Mouse (Mus musculus) ES-E14 (cell line): ENCODE measurements around the gene Agap1. TPM values are rescaled to one million over a fixed set of nuclear protein-coding genes. Genes with fewer than 3 reads are reported as not detected.
A peak's percentile ranks its signal among the peaks of the same experiment; 100 is the strongest.

ENCODE experiments used
- DNase-seq: peaks from one replicate; pipeline ENCODE4 v3.0.0-alpha.2; 2013; ENCODE audit warnings: low read depth, low spot score
- H3K27ac ChIP-seq: 2 replicates; pipeline ENCODE4 v1.5.1; 2012; ENCODE audit warnings: low read depth, mild to moderate bottlenecking, low read length, moderate library complexity, mixed read lengths; ENCODE audit not compliant: poor library complexity, insufficient read depth, severe bottlenecking
- H3K36me3 ChIP-seq: 2 replicates; pipeline ENCODE4 v1.6.1; 2012; ENCODE audit warnings: mild to moderate bottlenecking, low read length, moderate library complexity, mixed read lengths; ENCODE audit not compliant: control insufficient read depth, poor library complexity, insufficient read depth, severe bottlenecking
- H3K4me1 ChIP-seq, 2 experiments: fragments of 150-350 bp in 1 of 2; sonication (generic) in 1 of 2; 2 replicates each; pipeline ENCODE4 v1.6.1; 2012; ENCODE audit warnings: low read length in 2 of 2, mild to moderate bottlenecking in 1 of 2, mixed read lengths in 1 of 2; ENCODE audit not compliant: control insufficient read depth in 2 of 2, insufficient read depth in 2 of 2, poor library complexity in 1 of 2
- H3K4me3 ChIP-seq, 2 experiments: fragments of 150-350 bp in 1 of 2; sonication (generic) in 1 of 2; 2 replicates each; pipeline ENCODE4 v1.5.1; 2012; ENCODE audit warnings: low read length in 2 of 2, low read depth in 1 of 2, mild to moderate bottlenecking in 1 of 2, mixed read lengths in 1 of 2; ENCODE audit not compliant: insufficient read depth in 1 of 2, poor library complexity in 1 of 2, severe bottlenecking in 1 of 2
- H3K9ac ChIP-seq: 2 replicates; pipeline ENCODE4 v1.6.1; 2012; ENCODE audit warnings: low read depth, mild to moderate bottlenecking, low read length, mixed read lengths; ENCODE audit not compliant: poor library complexity, insufficient read depth, severe bottlenecking
- H3K9me3 ChIP-seq: fragments of 150-350 bp; sonication (generic); 2 replicates; pipeline ENCODE4 v1.6.1; 2012; ENCODE audit warnings: low read depth, mild to moderate bottlenecking, low read length; ENCODE audit not compliant: control insufficient read depth, insufficient read depth
- CHD2 ChIP-seq: IDR thresholded peaks from 2 replicates; pipeline ENCODE4 v1.6.1; 2014; ENCODE audit warnings: mild to moderate bottlenecking, low read depth, low read length, inconsistent platforms
- HCFC1 ChIP-seq: IDR thresholded peaks from 2 replicates; pipeline ENCODE4 v1.6.1; 2012; ENCODE audit warnings: low read length, inconsistent platforms, borderline replicate concordance; ENCODE audit not compliant: insufficient read depth
- MAFK ChIP-seq: IDR thresholded peaks from 2 replicates; pipeline ENCODE4 v1.6.1; 2014; ENCODE audit warnings: mild to moderate bottlenecking, low read depth, low read length, inconsistent platforms; ENCODE audit not compliant: insufficient read depth
- ZC3H11A ChIP-seq: IDR thresholded peaks from 2 replicates; pipeline ENCODE4 v1.6.1; 2012; ENCODE audit warnings: low read depth, mild to moderate bottlenecking, inconsistent platforms, low read length, borderline replicate concordance
- ZNF384 ChIP-seq: IDR thresholded peaks from 2 replicates; pipeline ENCODE4 v1.6.1; 2012; ENCODE audit warnings: low read depth, low read length, inconsistent platforms
- in situ Hi-C, 2 experiments: fragments of 600-800 bp; cut with MboI; formaldehyde crosslinking; loops; one replicate each; pipeline ENCODE4 v1.15.1; 2025; ENCODE audit warnings: low sequenced_read_pairs in 2 of 2, inconsistent platforms in 1 of 2; ENCODE audit not compliant: unreplicated experiment in 2 of 2
- total RNA-seq: library from RNA; depleted of rRNA; stranded (reverse); fragments of 300-350 nt; gene quantifications from 2 replicates; pipeline ENCODE4 v1.2.3, GENCODE M21; 2012

The Agap1 gene
- total RNA-seq, 1 experiment, result 19.8 TPM

DNA sequence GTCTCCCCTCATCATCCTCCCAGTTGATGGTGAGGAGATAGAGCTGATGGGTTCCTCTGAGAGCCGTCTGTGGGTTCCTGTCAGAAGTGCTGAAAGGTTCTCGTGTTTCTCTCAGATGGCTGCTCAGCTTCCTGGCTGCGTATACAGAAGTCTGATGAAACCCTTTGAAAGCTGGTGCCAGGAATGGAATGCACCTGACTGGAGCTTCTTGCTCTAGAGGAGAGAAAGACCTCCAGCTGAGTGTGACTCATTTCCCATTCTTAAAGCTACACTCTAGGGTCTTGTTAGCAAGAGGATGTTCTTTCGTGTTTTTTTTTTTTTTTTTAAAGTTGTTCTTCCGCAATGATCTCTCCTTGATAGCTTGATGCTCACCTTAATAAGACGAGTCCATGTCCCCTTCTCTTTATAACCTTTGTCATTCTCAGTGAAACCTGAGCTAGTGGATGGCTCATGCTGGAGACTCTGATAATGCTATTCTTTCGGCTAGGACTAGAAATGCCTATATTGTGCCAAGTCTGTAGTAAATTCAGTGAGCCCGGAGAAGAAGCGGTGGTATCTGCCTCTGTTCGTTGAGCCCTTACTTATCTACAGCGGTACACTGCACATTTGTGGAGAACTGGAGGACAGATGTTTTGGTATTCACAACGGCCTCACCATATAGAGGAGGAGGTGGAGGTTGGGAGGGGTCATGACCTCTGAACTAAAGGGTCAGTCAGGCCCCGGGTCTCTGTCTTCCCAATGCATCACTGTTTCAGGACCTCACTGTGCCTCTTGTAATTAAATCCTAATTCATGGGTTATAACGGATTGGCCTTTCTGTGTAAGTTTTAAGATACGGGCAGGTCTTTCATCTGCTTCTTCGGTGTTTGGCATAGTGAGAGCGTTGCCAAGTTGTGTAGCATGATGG is 2.8 kb downstream of the Agap1 start:
- no peak for DNase-seq
- Histone ChIP-seq H3K9ac (no peak overlapping the region), H3K27ac (no peak overlapping the region), H3K9me3 (no peaks in the 10 kb centered on the region), H3K4me1 (peaks cover 0 to 16% of the 10 kb centered on the region in 2 experiments; a peak in 1 of 4 replicates), H3K4me3 (no peak overlapping the region), H3K36me3 (peaks cover 2% of the 10 kb centered on the region; the same call in 1 of the 2 replicates)
- TF ChIP-seq ZC3H11A (no peak), ZNF384 (peak; percentile 66; the same call in 1 of the 2 replicates)
- in situ Hi-C loops, result no loop called here

DNA sequence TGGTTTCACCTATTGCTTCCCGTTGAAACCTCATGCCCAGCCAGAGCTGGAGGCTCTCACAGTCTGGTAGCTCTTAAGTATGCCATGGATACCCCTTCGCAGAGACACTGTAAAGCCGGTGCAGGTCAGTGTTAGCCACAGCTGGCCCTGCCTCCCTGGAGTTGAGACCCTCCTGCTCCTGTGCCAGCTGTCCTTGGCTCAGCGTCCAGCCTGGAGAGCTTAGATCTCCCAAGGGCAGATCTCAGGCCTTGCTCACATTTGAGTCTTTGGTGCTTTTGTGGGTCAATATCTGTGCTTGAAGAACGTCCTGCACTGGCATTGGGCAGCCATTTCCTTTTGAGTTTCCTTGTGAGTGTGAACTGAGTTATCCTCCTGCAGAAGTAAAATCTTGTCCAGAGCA is 7.3 kb downstream of the Agap1 start:
- Histone ChIP-seq H3K9ac (no peak overlapping the region), H3K36me3 (peaks cover 2% of the 10 kb centered on the region; the same call in 1 of the 2 replicates), H3K4me3 (no peak overlapping the region), H3K9me3 (no peaks in the 10 kb centered on the region), H3K4me1 (peaks cover 3 to 23% of the 10 kb centered on the region in 2 experiments; a peak in 3 of 4 replicates), H3K27ac (no peak overlapping the region)
- in situ Hi-C loops, result no loop called here
- no peak for DNase-seq
- TF ChIP-seq HCFC1, result no peak
- no peak for TF ChIP-seq CHD2
- no peak for TF ChIP-seq ZC3H11A
- no peak for TF ChIP-seq MAFK
- TF ChIP-seq ZNF384, result no peak

DNA sequence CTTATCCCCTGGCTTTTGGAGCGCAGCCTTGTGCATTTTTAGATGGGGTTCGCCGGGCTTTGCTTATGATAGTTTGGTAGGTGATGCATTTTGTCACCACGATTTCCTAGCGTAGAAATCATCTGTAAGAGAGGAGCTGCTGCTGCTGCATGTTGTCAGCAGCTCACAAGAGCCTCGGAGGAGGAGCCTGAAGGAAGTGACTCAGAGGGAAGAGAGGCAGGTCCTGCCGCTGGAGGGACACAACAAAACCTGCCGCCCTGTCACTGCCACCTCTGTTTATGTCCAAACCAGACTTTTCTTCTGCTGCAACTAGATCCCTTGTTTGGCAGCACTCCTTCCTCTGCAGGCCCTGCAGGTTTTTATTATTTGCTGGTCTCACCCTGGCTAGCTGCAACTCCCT is 8.5 kb downstream of the Agap1 start:
- H3K4me1 ChIP-seq, result peaks cover 3 to 30% of the 10 kb centered on the region in 2 experiments; a peak in 3 of 4 replicates
- no peak for DNase-seq
- in situ Hi-C loops, result no loop called here

DNA sequence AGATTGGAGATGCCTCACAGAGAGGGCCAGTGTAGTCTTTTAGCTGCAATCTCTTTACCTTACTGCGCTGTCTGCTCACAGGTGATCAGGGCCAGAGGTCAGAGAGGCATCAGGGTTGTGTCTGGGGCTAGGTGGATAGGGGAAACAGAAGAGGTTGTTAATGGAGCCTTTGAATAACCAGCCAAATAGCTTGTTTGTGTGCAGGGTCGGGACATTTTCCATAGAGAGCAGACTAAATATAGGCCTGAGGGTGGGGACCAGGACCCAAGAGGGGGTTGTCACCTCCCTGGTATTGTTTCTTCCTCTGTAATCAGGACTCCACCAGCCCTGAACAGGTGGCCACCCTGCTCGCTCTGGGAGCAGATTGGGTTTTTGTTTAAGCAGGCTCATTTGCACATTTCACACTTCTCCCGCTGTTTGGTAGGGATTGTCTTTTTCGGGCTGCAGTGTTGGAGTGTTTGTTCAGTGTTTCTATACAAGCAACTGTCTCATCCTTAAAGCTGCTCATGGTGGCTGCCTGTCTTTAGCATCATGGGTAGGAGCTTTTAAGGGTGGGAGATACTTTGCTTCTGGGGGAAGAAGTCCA is 10.9 kb downstream of the Agap1 start:
- no peak overlapping the region for H3K4me3 ChIP-seq
- no peak overlapping the region; the same call in 1 of the 2 replicates for H3K9ac ChIP-seq
- no peak for DNase-seq
- H3K27ac ChIP-seq, result no peak overlapping the region
- H3K36me3 ChIP-seq, result no peaks in the 10 kb centered on the region
- H3K9me3 ChIP-seq, result no peaks in the 10 kb centered on the region
- TF ChIP-seq MAFK (no peak), CHD2 (no peak), ZC3H11A (no peak), HCFC1 (no peak), ZNF384 (no peak)
- H3K4me1 ChIP-seq, result peaks cover 3 to 30% of the 10 kb centered on the region in 2 experiments; a peak in 3 of 4 replicates
- in situ Hi-C loops, result no loop called here

More for the DNA sequence above, 8.5 kb downstream of the Agap1 start:
- H3K4me3 ChIP-seq, result no peak overlapping the region
- no peaks in the 10 kb centered on the region for H3K36me3 ChIP-seq
- H3K9me3 ChIP-seq, result no peaks in the 10 kb centered on the region
- H3K27ac ChIP-seq, result no peak overlapping the region
- TF ChIP-seq MAFK, result no peak
- TF ChIP-seq HCFC1, result no peak
- no peak for TF ChIP-seq ZC3H11A
- TF ChIP-seq CHD2, result no peak
- TF ChIP-seq ZNF384, result no peak
- no peak overlapping the region for H3K9ac ChIP-seq
